Mouse (Mus musculus) spleen, adult 2 months (tissue): ENCODE data around the gene Rora.

ENCODE experiments used
- CTCF ChIP-seq: fragments of 200-500 bp; IDR thresholded peaks from 2 replicates; pipeline ENCODE4 v1.5.1; 2011; ENCODE audit warnings: mild to moderate bottlenecking, inconsistent platforms; ENCODE audit not compliant: insufficient read depth, insufficient read length, insufficient replicate concordance; ENCODE audit errors: extremely low read depth
- POLR2A ChIP-seq: fragments of 200-500 bp; IDR thresholded peaks from 2 replicates; pipeline ENCODE4 v1.6.1; 2011; ENCODE audit warnings: low read depth, low read length, inconsistent platforms

- TF ChIP-seq CTCF = no peak
- TF ChIP-seq POLR2A = no peak
These were observed 222.7 kb downstream of the Rora start for GRCm38 (mm10) chr9:68876289-68876688.
